Mouse (Mus musculus): ENCODE data around the gene Sf1. TPM values are rescaled to one million over a fixed set of nuclear protein-coding genes. Genes with fewer than 3 reads are reported as not detected.

The Sf1 gene
- polyA plus RNA-seq, 1 experiment = 171 TPM

GRCm38 (mm10) chr19:6407109-6407508 lies 43.6 kb downstream of the Sf1 start:
- Histone ChIP-seq H3K4me3 (ENCODE audit: low read depth, low read length) (no peak overlapping the region), H3K4me1 (ENCODE audit: control insufficient read depth, insufficient read depth, insufficient read length, low read length) (peaks cover 8% of the 10 kb centered on the region), H3K27ac (ENCODE audit: insufficient read depth, low read depth, low read length) (no peak overlapping the region), H3K27me3 (ENCODE audit: control insufficient read depth, insufficient read depth, low read length) (peaks cover 3% of the 10 kb centered on the region; the same call in 1 of the 2 replicates), H3K36me3 (ENCODE audit: control insufficient read depth, insufficient read depth, low read length) (no peaks in the 10 kb centered on the region)
- 87% methylated on average over 8 of the region's 8 CpGs for WGBS
- no peak for TF ChIP-seq POLR2A (IDR thresholded peaks at IDR 0.05; ENCODE audit: low read depth, low read length)
- no peak for TF ChIP-seq CTCF (IDR thresholded peaks at IDR 0.05; ENCODE audit: extremely low read depth, insufficient read length, insufficient replicate concordance, low read depth, low read length)

- no peaks in the 10 kb centered on the region for H3K27me3 ChIP-seq (ENCODE audit: control insufficient read depth, insufficient read depth, low read length)
- TF ChIP-seq CTCF (IDR thresholded peaks at IDR 0.05; ENCODE audit: extremely low read depth, insufficient read length, insufficient replicate concordance, low read depth, low read length) = no peak
- TF ChIP-seq POLR2A (IDR thresholded peaks at IDR 0.05; ENCODE audit: low read depth, low read length) = no peak
- H3K4me3 ChIP-seq (ENCODE audit: low read depth, low read length) = no peak overlapping the region
- WGBS = 44% methylated on average over 16 of the region's 16 CpGs
- peaks cover 7% of the 10 kb centered on the region for H3K4me1 ChIP-seq (ENCODE audit: control insufficient read depth, insufficient read depth, insufficient read length, low read length)
- no peak overlapping the region for H3K27ac ChIP-seq (ENCODE audit: insufficient read depth, low read depth, low read length)
- no peaks in the 10 kb centered on the region for H3K36me3 ChIP-seq (ENCODE audit: control insufficient read depth, insufficient read depth, low read length)
Measured at GRCm38 (mm10) chr19:6407816-6408510, 44.5 kb downstream of the Sf1 start.

- Histone ChIP-seq H3K4me1 (ENCODE audit: control insufficient read depth, insufficient read depth, insufficient read length, low read length) (peaks cover 7% of the 10 kb centered on the region), H3K27ac (ENCODE audit: insufficient read depth, low read depth, low read length) (no peak overlapping the region), H3K36me3 (ENCODE audit: control insufficient read depth, insufficient read depth, low read length) (no peaks in the 10 kb centered on the region), H3K4me3 (ENCODE audit: low read depth, low read length) (no peak overlapping the region), H3K27me3 (ENCODE audit: control insufficient read depth, insufficient read depth, low read length) (no peaks in the 10 kb centered on the region)
- WGBS = 75% methylated on average over 8 of the region's 8 CpGs
- TF ChIP-seq POLR2A (IDR thresholded peaks at IDR 0.05; ENCODE audit: low read depth, low read length) = no peak
- no peak for TF ChIP-seq CTCF (IDR thresholded peaks at IDR 0.05; ENCODE audit: extremely low read depth, insufficient read length, insufficient replicate concordance, low read depth, low read length)
Measured at GRCm38 (mm10) chr19:6408749-6409148, 45.3 kb downstream of the Sf1 start.

GRCm38 (mm10) chr19:6409176-6409575 lies 45.7 kb downstream of the Sf1 start:
- no peaks in the 10 kb centered on the region for H3K36me3 ChIP-seq (ENCODE audit: control insufficient read depth, insufficient read depth, low read length)
- TF ChIP-seq CTCF (IDR thresholded peaks at IDR 0.05; ENCODE audit: extremely low read depth, insufficient read length, insufficient replicate concordance, low read depth, low read length) = no peak
- TF ChIP-seq POLR2A (IDR thresholded peaks at IDR 0.05; ENCODE audit: low read depth, low read length) = no peak
- WGBS = 66% methylated on average over 5 of the region's 5 CpGs

GRCm38 (mm10) chr19:6409936-6410335 lies 46.4 kb downstream of the Sf1 start:
- H3K4me1 ChIP-seq (ENCODE audit: control insufficient read depth, insufficient read depth, insufficient read length, low read length) = peaks cover 6% of the 10 kb centered on the region; the same call in 1 of the 2 replicates
- no peak overlapping the region for H3K27ac ChIP-seq (ENCODE audit: insufficient read depth, low read depth, low read length)
- 86% methylated on average over 5 of the region's 5 CpGs for WGBS
- TF ChIP-seq CTCF (IDR thresholded peaks at IDR 0.05; ENCODE audit: extremely low read depth, insufficient read length, insufficient replicate concordance, low read depth, low read length) (no peak), POLR2A (IDR thresholded peaks at IDR 0.05; ENCODE audit: low read depth, low read length) (no peak)
- no peak overlapping the region for H3K4me3 ChIP-seq (ENCODE audit: low read depth, low read length)
- H3K27me3 ChIP-seq (ENCODE audit: control insufficient read depth, insufficient read depth, low read length) = no peaks in the 10 kb centered on the region
- no peaks in the 10 kb centered on the region for H3K36me3 ChIP-seq (ENCODE audit: control insufficient read depth, insufficient read depth, low read length)

More at GRCm38 (mm10) chr19:6409176-6409575, 45.7 kb downstream of the Sf1 start:
- no peak overlapping the region for H3K27ac ChIP-seq (ENCODE audit: insufficient read depth, low read depth, low read length)
- H3K4me3 ChIP-seq (ENCODE audit: low read depth, low read length) = no peak overlapping the region
- peaks cover 7% of the 10 kb centered on the region for H3K4me1 ChIP-seq (ENCODE audit: control insufficient read depth, insufficient read depth, insufficient read length, low read length)
- no peaks in the 10 kb centered on the region for H3K27me3 ChIP-seq (ENCODE audit: control insufficient read depth, insufficient read depth, low read length)

GRCm38 (mm10) chr19:6412798-6413197 lies 49.3 kb downstream of the Sf1 start:
- TF ChIP-seq CTCF (IDR thresholded peaks at IDR 0.05; ENCODE audit: extremely low read depth, insufficient read length, insufficient replicate concordance, low read depth, low read length) (no peak), POLR2A (IDR thresholded peaks at IDR 0.05; ENCODE audit: low read depth, low read length) (no peak)
- no peaks in the 10 kb centered on the region for H3K36me3 ChIP-seq (ENCODE audit: control insufficient read depth, insufficient read depth, low read length)
- H3K27me3 ChIP-seq (ENCODE audit: control insufficient read depth, insufficient read depth, low read length) = no peaks in the 10 kb centered on the region
- no peak overlapping the region for H3K4me3 ChIP-seq (ENCODE audit: low read depth, low read length)
- 53% methylated on average over 14 of the region's 14 CpGs for WGBS
- H3K4me1 ChIP-seq (ENCODE audit: control insufficient read depth, insufficient read depth, insufficient read length, low read length) = no peaks in the 10 kb centered on the region
- no peak overlapping the region for H3K27ac ChIP-seq (ENCODE audit: insufficient read depth, low read depth, low read length)

GRCm38 (mm10) chr19:6415454-6415853 lies 52.0 kb downstream of the Sf1 start:
- no peak overlapping the region for H3K4me3 ChIP-seq (ENCODE audit: low read depth, low read length)
- 59% methylated on average over 6 of the region's 6 CpGs for WGBS
- peaks cover 10% of the 10 kb centered on the region for H3K27me3 ChIP-seq (ENCODE audit: control insufficient read depth, insufficient read depth, low read length)
- TF ChIP-seq CTCF (IDR thresholded peaks at IDR 0.05; ENCODE audit: extremely low read depth, insufficient read length, insufficient replicate concordance, low read depth, low read length) (no peak), POLR2A (IDR thresholded peaks at IDR 0.05; ENCODE audit: low read depth, low read length) (no peak)
- no peaks in the 10 kb centered on the region; the same call in 1 of the 2 replicates for H3K4me1 ChIP-seq (ENCODE audit: control insufficient read depth, insufficient read depth, insufficient read length, low read length)
- no peaks in the 10 kb centered on the region for H3K36me3 ChIP-seq (ENCODE audit: control insufficient read depth, insufficient read depth, low read length)
- H3K27ac ChIP-seq (ENCODE audit: insufficient read depth, low read depth, low read length) = no peak overlapping the region
